Mouse (Mus musculus) mesoderm, embryonic 11.5 days (tissue): ENCODE results near the gene Rps15a.

ENCODE experiments used
- DNase-seq: peaks from one replicate; pipeline ENCODE4 v3.0.0-alpha.2; 2012; ENCODE audit warnings: low read depth, low spot score

The Rps15a gene

DNA sequence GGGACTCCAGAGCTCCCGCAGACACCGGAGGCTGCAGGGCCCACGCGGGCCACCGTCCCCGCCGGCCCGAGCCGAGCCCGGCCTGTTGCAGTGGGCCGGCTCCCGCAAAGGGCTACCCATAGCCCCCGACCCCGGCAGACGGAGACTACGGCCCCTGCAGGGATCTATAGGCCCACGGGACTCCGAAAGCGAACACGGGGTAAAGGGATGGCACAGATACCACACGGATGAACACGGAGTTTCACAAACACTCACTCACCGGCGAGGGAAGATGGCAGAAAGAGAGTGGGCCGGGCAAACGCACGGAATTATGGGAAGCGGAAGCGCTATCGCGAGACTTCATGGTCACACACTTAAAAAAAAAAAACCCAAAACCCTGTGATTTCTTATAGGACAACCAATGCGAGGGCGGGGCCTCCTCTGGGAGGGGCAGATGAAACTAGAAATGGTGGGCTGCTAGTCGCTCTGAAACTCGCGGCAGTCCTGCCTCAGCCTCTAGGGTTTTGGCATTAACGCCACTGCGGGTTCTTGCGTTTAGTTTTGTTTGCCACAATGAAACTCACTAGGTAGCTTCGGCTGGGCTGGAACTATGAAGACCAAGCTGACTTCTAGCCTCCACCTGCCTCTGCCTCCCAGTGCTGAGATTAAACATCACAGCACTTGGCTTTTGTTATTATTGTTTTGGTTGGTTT, at the start of gene Rps15a:
Rps15a (minus strand) TSS at position 312 of the 692 bp plus-strand sequence.
- DNase-seq: peak; percentile 97

DNA sequence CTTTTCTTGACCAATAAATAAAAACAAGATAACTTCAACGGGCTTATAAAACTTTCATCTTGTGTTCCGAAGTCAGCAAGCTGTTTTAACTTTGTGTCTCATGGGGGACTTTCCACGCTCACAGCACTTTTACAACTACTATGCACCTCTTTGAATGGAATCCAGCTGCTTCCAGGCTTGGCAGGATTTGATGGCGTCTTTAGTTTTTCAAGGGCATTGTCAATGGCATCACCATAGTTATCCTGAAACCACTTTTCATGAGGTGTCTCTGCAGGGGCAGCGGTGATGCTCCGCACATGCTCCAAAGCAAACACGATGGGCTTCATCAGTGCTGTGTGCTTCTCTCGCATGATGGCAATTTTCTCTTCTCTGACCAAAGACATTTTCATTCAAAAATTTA, 47.0 kb upstream of the Rps15a start:
- no peak for DNase-seq

DNA sequence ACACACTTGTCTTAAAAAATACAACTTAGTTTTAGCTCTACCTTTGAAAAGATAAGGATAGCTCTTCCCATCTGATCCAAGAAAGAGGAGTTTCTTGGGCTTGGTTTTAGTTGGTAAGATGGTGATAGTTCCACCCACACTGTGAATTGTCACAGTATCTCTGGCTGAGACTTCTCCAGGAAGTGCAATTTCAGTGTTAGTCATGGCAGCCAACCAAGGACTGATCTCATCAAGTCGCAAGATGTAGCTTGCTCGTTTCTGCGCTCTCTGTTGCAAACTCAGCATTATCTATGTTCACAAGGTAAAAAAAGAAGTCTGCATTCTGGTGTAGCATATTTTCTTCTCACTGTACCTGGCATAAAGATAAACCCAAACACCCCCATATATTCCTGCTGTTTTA, 44.1 kb upstream of the Rps15a start:
- no peak for DNase-seq

DNA sequence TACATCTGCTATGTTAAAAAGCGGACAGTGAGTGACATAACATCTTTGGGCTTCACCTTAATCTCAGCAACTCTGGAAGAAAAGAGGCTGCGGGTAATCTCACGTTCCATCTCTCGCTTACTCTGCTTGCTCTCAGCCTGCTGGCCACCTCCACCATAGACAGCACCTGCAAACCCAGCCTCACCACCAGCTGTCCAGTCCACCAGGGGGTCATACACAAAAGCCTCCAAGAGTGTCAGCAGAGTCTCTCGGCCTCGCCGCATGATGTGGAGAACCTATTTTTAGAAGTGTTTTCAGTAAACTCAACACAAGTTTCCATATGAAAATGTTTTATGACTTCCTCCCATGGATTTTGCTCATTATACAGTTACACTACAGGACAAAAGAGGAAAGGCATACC, 40.5 kb upstream of the Rps15a start:
- no peak for DNase-seq

DNA sequence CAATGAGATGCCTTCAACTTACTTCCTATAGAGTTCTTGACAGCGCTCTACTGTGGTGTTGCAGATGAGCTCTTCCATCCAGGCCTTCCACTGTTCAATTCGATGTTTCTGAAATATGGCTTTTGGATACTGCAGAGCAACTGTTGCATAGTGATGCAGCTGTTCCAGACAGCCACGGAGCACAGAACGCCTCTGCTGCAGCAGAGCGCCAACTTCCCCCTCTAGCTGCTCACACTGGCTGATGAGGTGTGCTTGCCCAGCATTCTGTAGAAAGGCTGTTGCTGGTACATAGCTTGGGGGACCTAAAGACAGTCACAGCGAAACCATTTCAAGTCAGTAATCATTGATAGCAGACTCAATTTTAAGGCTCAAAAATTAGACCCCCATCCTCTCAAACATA, 38.2 kb upstream of the Rps15a start:
- DNase-seq: no peak

DNA sequence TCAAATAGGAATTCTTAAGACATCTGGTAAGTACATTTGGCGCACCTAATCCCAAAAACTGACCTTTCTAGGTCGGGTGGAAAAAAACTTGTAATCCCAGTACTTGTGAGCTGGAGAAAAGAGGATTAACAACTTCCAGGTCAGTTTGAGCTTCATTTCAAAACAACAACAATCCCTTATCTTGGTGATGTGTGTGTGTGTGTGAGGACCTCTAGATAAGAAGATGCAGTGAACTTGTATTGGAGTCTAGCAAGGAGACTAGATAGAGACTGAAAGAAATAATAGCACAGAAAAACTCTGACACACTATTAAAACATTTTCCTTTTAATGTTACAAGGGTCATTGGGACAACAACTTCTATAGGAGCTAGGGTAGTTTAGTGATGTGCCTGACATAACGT, 27.6 kb upstream of the Rps15a start:
- no peak for DNase-seq

DNA sequence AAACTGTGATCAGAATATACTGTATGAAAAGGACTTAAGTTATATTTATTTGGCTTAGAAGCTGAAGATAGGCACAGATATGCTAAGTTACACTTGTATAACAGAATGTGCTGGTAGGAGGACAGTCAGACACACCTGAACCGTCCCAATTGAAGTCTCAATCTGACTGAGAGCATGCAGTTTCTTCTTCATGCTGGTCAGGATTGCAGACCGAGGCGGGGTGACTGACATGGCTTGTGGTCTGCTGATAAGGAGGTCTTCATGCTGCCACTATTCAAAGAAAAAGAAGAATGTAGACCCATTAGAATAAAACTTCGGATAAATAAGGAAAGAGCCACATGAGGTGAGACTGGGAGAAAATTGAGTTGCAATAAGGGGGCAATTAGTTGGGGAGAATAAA, 27.1 kb upstream of the Rps15a start:
- DNase-seq: no peak

DNA sequence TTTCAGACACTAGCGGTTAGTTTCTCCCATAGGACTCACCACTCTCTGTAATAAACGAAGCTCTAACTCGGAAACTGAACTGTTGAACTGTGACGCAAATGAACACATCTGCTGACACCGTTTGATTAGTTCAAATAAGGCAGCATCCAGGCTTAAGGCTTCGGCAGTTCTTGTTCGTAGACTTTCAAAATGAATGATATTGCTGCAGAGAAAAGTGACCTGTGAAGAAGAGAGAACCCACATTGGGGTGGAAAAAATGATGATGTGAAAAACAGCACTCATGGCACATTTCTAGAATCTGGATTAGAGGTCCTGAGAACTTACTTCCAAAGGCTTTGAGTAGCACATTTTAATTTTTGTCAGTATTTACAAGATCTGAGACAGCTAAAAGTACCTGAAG, 25.3 kb upstream of the Rps15a start:
- no peak for DNase-seq

DNA sequence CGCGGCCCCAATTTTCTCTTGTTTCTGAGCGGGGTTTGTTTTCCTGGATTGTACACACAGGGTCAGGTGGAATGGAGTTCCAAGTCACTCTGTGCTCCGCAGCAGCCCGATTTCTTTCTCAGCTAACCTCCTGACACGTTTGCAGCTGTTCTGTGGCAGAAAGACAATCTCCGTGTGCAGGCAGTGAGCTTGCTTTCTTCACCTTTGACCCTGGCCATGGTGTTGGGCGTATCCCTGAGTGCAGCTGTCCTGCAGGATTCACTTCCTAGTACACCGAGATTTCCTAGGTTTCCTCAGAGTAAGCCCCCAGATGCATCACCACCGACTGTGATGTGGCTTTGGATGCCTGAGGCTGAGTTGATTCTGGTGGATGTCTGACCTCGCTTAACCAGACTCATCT, 19.1 kb upstream of the Rps15a start:
- no peak for DNase-seq

DNA sequence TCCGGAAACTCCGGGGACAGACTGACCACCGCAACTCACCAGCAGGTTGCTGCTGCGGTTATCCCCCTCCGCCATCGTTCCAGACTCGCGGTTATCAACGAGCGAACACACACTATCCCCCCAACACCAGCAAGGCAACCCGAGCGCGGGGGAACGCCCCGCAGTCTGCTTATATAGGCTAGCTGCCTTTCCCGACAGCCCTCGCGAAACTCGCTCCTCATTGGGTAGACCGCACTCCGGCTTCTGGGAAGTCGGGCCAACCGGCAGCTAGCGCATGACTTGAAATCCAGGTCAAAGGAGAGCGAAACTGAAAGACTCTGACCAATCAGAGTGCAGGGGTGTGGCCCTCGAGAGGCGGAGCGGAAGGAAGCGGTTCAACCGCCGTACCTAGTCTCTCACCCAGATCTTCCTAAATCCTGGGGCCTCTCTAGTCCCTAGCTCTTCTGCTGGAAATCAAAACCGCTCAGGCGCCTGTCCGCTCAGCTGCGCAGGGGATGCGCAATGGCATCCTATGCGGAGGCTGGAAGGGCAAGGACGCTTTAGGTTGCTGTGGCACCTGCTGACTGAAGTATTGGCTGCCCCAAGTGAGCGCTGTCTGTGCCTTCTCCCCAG, 13.5 kb upstream of the Rps15a start, which contains the start of gene Arl6ip1:
Arl6ip1 (minus strand) TSS at position 233 of the 612 bp plus-strand sequence.
- peak; percentile 99 for DNase-seq

DNA sequence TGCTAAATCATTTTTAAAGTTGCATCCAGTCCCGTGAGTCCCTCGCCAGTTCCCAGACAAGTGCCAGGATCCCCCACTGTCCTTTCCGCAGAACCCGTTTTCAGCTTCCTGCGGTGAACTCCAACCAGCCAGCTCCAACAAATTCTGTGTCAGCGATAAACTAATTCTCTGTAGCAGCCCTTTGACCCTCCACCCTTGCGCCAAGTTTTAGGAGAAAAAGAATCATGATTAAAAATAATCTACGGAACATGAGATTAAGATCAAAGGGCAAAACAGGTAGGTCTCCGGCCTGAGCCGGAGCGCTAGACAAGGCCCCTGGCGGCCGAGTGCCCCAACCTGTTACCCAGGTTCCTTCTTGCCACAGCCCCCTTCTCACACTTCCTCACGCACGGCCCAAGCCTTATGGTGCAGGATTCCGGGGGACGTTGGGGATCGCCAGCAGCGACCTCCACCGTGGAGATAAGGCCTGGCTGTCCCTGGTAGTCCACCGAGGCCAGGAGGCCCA, 13.0 kb upstream of the Rps15a start:
- DNase-seq: no peak

DNA sequence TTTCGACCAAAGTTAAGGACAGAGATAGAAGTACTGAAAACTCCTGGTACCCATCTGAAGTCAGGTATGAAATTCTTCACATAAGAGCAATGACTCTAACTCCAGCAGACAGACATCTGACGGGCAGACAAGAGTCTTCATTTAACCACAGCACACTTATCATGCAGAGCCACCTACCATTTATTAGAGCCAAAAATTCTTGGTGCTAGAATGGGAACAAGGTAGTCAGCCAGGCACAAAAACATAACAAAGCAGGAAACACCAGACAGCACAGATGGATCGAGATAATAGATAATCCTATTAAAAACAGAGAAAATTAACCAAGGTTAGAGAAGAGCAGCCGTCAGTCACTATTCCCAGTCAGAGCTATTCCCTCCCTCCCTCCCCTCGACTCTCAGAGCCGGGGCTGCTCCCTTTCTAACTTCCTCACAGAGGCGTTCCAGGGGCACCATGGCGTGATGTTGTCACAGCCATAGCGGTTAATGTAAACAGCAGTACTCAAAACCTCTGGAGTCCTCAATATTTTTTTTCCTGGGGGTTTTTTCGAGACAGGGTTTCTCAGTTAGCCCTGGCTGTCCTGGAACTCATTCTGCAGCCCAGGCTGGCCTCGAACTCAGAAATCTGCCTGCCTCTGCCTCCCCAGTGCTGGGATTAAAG, 10.4 kb upstream of the Rps15a start:
- no peak for DNase-seq

DNA sequence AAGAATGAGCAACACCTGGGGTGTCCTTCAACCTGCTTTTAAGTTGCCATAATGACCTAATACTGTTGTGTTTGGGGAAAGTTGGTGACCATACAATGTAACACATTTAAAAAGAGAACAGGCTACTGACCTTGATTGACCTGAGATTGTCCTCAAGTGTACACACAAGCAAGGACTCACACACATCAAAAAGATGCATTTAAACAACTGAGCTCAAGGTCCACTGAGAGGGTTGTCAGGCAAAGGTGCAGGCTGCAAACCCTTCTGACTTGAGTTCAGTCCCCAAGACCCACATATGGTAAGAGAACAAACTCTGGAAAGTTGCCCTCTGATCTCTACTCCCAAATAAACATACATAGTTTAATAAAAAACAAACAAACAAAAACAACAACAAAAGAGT, 9.7 kb upstream of the Rps15a start:
- DNase-seq: no peak

DNA sequence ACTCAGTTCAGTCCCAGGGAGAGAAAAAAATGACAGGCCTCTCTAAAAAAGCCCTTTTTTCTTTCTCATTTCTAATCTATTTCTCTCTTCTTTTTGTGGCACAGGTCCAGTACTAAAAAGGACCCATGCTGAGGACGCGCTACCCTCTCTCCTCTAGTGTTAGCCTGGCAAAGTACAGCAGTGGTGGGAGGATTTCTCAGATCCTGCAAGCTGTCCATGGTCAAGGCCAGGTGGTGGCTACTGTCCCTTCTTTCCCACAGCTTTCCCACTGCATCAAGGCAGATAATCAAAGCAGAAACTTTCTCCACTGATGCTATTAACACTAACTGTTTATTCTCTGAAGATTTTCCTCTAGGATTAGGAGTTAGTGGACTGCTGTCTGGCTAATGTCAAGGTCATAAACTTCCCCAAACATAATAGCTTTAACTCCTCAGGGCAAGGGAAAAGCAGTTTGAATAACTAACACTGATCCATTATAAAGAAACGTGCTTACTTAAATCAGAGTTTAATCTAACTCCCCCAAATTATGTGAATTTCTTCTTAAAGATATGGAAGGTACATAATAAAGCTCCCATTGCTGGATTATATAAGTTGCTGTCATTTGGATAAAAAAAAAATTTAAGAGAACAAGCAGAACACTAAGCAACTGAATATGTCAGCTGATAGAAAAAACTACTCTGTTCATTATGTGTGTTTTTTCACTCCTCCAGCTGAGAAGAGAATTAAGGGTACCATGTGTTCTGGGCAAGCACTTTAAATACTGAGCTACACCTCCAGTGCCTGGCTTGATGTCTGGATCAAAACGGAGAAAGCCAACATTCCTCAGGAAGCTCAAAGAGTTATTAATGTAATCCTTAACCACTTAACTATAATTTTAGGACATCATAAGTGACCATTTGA, 7.8 kb upstream of the Rps15a start:
- no peak for DNase-seq

DNA sequence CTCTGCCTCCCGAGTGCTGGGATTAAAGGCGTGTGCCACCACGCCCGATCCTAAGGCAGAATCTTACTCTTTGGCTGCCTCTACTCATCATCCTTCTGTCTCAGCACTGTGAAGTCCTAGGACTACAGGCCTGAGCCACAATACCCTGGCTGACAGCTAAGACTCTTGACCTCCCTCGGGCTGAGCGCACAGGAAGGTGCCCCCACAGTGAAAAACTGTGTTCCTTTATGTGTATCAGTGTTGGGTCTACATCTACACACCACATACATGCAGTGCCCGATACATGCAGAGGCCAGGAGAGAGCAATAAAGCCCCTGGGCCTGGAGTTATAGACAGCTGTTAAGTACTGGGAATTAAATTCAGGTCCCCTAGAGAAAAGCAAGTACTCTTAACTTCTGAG, 6.2 kb upstream of the Rps15a start:
- no peak for DNase-seq

DNA sequence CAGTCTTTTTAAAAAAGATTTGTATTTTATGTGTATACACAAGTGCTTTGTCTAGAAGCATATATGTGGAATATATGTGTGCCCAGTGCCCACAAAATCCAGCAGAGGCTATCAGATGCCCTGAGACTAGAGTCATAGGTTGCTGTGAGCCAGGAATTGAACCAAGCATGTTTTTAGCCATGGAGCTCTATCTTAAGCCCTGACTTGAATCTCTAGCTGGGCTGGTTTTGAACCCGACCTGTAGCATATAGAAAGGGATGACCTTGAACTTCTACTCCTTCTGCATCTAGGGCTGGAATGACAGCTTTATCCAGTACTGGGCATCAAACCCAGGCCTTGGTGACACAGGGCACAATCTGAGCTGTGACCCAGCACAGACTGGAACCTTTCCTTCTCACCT, 4.7 kb upstream of the Rps15a start:
- DNase-seq: no peak

DNA sequence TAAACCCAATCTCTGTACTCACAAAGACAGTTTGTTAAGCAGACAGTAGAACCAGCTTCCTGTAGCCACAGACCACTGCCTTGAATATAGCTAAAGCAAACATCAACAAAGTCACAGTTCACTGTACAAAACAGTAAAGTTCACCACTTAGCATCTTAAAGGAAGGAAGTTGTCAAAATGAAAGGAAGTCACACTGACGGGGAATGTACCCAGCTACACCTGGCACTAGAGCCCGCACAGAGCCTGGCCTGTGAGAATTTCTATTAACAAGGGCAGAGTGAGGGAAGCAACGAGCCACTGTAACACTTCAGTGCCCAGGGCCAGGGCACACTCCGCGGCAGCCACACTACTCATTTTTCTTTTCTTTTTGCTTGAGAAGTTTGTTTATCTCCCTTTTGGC, 4.0 kb upstream of the Rps15a start:
- DNase-seq: no peak

DNA sequence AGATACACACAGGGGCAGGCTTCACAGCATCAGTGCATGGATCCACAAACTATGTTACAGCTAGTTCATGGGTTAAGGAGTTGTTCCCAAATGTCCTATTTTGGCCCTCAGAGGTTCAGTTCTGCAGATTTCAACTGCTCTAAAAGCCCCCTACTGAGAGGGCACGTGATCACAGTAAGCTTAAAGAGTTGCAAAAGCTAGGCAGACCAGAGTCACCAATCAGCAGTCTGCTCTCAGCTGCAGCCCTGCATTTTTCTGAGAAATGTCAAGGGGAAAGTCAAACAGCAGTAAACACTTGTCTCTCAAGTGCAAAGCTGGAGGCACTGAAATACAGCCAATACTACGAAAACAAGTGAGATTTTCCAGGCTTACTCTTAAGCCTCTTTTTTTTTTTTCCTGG, 3.2 kb upstream of the Rps15a start:
- no peak for DNase-seq

DNA sequence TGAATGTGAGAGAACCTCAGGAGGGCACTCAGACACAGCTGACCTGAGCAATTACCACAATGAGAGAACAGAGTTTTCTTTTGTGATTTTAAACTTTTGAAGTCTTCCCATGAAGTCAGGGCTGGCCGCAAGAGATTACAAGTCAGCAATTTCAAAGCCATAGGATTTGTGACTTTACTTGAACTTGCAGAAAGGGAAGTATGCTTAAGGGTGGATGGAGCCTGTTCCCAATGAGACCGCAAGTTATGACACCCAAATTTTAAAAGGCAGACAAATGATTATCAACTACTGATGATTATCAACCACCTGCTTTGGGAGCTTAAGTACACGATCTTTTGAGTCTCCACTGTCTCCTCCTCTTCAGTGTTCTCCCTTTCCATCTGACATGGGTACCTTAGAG, 2.4 kb upstream of the Rps15a start:
- DNase-seq: no peak

DNA sequence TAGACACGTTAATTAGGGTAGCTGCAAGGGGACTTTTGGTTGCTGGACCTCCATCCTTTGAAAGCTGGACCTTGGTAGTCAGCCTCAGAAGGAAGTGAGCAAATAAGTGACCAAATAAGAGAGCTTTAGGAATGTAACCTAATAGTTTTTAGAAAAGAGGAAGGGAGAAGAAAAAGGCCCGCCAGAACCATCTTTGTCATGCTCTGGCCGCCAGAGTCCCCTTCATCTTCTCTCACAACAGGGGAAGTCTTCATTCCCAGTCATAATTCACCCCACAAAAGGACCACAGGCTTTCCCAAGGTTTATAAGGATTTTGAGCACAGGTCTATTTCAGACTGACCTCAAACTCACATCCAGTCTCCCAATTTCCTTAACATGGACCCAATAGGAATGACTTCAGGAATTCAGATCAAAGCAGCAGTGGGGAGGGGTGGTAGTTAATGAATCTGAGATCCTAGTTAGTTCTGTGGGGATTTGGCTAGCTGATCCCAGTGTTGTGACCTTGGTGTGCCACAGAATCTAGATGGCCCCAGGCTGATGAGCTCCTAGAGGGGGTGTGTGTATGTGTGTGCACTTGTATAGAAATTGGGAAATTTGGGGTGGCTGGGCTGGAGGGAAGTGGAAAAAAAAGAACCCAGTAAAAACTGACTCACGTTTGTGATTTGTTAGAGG, 1.7 kb upstream of the Rps15a start:
- no peak for DNase-seq

DNA sequence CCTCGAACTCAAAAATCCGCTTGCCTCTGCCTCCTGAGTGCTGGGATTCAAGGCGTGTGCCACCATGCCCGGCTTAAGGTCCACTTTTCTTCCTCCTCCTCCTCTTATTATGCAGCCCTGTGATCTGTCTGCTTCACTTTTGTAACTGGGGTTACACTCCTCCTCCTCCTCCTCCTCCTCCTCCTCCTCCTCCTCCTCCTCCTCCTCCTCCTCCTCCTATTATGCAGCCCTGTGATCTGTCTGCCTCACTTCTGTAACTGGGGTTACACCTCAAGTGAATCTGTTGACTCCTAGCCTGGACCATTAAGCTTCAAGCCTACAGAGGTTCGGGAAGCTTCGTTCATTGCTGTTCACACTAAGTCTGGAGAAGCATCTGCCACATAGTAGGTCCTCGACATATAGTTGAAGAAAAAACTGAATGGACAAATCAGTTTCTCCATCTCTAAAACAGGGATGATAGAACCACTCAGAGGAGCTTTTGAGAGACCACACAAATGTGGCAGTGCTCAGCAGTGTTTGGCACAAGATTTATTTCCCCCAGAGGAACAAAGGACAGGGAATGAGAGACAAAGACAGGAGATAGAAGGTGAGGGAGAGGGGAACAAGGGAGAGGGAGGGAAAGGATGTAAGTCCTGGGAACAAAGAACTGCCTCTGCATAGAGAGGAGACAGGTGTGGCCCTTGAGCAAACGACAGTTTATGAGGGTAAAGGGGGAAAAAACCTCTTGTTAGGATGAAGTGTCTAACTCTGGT, 975 bp upstream of the Rps15a start:
- peak; percentile 50 for DNase-seq
